Mouse (Mus musculus): Measurements from ENCODE around the gene Cckar.

GRCm38 (mm10) chr5:53702686-53703085 is 4.8 kb downstream of the Cckar start:
- TF ChIP-seq EP300 (IDR thresholded peaks at IDR 0.05; ENCODE audit: low read depth): no peak
- TF ChIP-seq CTCF (IDR thresholded peaks at IDR 0.05; ENCODE audit: low read depth): no peak

Data from heart, postnatal 0 days (tissue).